Mouse (Mus musculus) heart, embryonic 10.5 days (tissue): ENCODE results near the gene Higd1a. TPM values are rescaled to one million over a fixed set of nuclear protein-coding genes. Genes with fewer than 3 reads are reported as not detected.
A peak's percentile ranks its signal among the peaks of the same experiment; 100 is the strongest.

Experiments used
- DNase-seq: peaks from one replicate; pipeline ENCODE4 v3.0.0-alpha.2; 2017; ENCODE audit warnings: low spot score
- H3K27ac ChIP-seq: fragments of 300-500 bp; sonication (generic); 2 replicates; pipeline ENCODE4 v1.5.1; 2016; ENCODE audit warnings: mild to moderate bottlenecking
- H3K27me3 ChIP-seq: fragments of 300-500 bp; sonication (generic); 2 replicates; pipeline ENCODE4 v1.6.1; 2016; ENCODE audit warnings: mild to moderate bottlenecking; ENCODE audit not compliant: poor library complexity, insufficient read depth, severe bottlenecking
- H3K36me3 ChIP-seq: fragments of 300-500 bp; sonication (generic); 2 replicates; pipeline ENCODE4 v1.6.1; 2016; ENCODE audit warnings: mild to moderate bottlenecking, moderate library complexity
- H3K4me1 ChIP-seq: fragments of 300-500 bp; sonication (generic); 2 replicates; pipeline ENCODE4 v1.6.1; 2016; ENCODE audit warnings: mild to moderate bottlenecking
- H3K4me3 ChIP-seq: fragments of 300-500 bp; sonication (generic); 2 replicates; pipeline ENCODE4 v1.5.1; 2016; ENCODE audit warnings: mild to moderate bottlenecking, moderate library complexity
- H3K9me3 ChIP-seq: fragments of 300-500 bp; sonication (generic); 2 replicates; pipeline ENCODE4 v1.6.1; 2016; ENCODE audit warnings: mild to moderate bottlenecking, moderate library complexity
- WGBS: fragments of 180-500 bp; shearing (Covaris S2); methylation state at CpG from one replicate; pipeline ENCODE4 v1.1.7; 2016; 5-methylcytosine and 5-hydroxymethylcytosine counted together
- polyA plus RNA-seq: library from polyadenylated mRNA; unstranded; fragments of >200 nt; fragmentation: Nextera tagmentation; extraction: Ambion mirVana; gene quantifications from 2 replicates; pipeline ENCODE4 v1.2.1, GENCODE M21; 2016

The Higd1a gene
- polyA plus RNA-seq, 1 experiment from 2014 or later = 254 TPM

DNA sequence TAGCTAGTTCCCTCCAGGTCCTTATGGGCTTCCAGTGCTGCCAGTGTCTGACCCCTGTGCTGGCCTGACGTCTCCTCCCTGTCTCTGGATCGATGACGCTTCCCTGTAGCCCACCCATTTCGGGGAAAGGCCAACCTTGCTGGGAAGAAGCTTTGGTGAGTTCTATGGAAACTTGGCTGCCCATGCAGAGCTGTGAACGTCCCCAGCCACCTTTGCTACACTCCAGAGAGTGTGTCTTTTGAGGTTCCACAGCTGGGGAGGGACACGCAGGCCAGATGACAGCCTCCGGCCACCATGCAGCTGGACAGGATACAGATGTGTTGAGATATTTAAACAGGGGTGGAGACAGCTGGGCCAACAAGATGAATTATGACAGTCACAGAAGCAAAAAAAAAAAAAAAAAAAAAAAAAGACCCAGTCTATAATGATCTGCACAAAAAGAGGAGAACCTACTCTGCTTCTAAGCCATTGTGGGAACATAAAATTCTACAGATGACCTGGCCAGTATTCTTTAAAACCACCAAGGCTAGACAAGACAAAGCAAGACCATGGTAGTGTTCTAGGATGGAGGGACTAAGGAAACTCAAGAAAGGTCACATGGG lies 37.3 kb upstream of the Higd1a start:
- Histone ChIP-seq H3K27ac (no peak overlapping the region), H3K27me3 (no peaks in the 10 kb centered on the region), H3K36me3 (no peaks in the 10 kb centered on the region), H3K4me1 (peaks cover 28% of the 10 kb centered on the region), H3K4me3 (no peak overlapping the region), H3K9me3 (no peaks in the 10 kb centered on the region)
- WGBS = 72% methylated on average over 7 of the region's 7 CpGs
- DNase-seq = no peak

- WGBS = 85% methylated on average over 7 of the region's 7 CpGs
- Histone ChIP-seq H3K36me3 (no peaks in the 10 kb centered on the region), H3K9me3 (no peaks in the 10 kb centered on the region), H3K27me3 (no peaks in the 10 kb centered on the region), H3K27ac (no peak overlapping the region), H3K4me3 (no peak overlapping the region), H3K4me1 (peaks cover 34% of the 10 kb centered on the region)
- DNase-seq = no peak
These were observed 36.3 kb upstream of the Higd1a start for GRCm38 (mm10) chr9:121894447-121894846.

- WGBS = 86% methylated on average over 12 of the region's 12 CpGs
- H3K27ac ChIP-seq = no peak overlapping the region
- H3K4me1 ChIP-seq = peaks cover 30% of the 10 kb centered on the region
- no peaks in the 10 kb centered on the region for H3K9me3 ChIP-seq
- no peak for DNase-seq
- H3K27me3 ChIP-seq = no peaks in the 10 kb centered on the region
- H3K4me3 ChIP-seq = no peak overlapping the region
- H3K36me3 ChIP-seq = no peaks in the 10 kb centered on the region
These were observed 34.0 kb upstream of the Higd1a start for GRCm38 (mm10) chr9:121892057-121892687.

- peak overlapping the region; percentile 59; the same call in 1 of the 2 replicates for H3K27ac ChIP-seq
- H3K36me3 ChIP-seq = no peaks in the 10 kb centered on the region
- no peak overlapping the region for H3K4me3 ChIP-seq
- peaks cover 23% of the 10 kb centered on the region for H3K4me1 ChIP-seq
- no peaks in the 10 kb centered on the region for H3K27me3 ChIP-seq
- no peaks in the 10 kb centered on the region for H3K9me3 ChIP-seq
- no peak for DNase-seq
- 83% methylated on average over 9 of the region's 9 CpGs for WGBS
These were observed 33.1 kb upstream of the Higd1a start for GRCm38 (mm10) chr9:121891301-121891700.

DNA sequence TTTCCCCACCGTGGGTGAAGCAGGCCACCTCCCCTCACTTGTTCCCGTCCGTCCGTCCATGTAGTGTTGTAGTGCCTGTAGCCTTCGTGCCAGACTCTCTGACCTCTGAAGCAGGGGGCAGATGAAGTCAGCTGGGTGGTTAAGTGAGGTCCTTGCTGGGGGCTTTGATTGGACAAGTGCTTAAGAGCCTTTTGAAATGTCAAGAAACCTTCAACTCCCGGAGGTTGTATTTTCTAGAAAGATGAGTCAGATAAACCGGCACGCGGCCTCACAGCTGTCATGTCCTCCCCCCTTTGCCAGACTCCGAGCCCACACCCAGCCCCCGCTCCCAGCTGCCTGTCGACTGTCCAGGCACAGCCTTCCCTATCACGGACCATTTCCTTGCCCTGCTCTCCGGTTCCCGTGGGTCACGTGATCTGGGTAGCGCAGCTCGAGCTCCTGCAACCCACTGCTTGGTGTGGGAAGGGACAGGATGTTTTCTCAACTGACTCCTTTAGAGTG lies 32.3 kb upstream of the Higd1a start:
- Histone ChIP-seq H3K27ac (peak overlapping the region; percentile 59; the same call in 1 of the 2 replicates), H3K36me3 (no peaks in the 10 kb centered on the region), H3K27me3 (no peaks in the 10 kb centered on the region), H3K9me3 (no peaks in the 10 kb centered on the region), H3K4me1 (peaks cover 23% of the 10 kb centered on the region), H3K4me3 (peak overlapping the region; percentile 38)
- peak; percentile 79 for DNase-seq
- 9% methylated on average over 18 of the region's 18 CpGs for WGBS

- no peaks in the 10 kb centered on the region for H3K9me3 ChIP-seq
- H3K4me3 ChIP-seq = peak overlapping the region; percentile 38; the same call in 1 of the 2 replicates
- H3K27me3 ChIP-seq = no peaks in the 10 kb centered on the region
- peaks cover 23% of the 10 kb centered on the region for H3K4me1 ChIP-seq
- DNase-seq = no peak
- WGBS = 57% methylated on average over 4 of the region's 4 CpGs
- H3K36me3 ChIP-seq = no peaks in the 10 kb centered on the region
- H3K27ac ChIP-seq = peak overlapping the region; percentile 59; the same call in 1 of the 2 replicates
These were observed 31.8 kb upstream of the Higd1a start for GRCm38 (mm10) chr9:121889927-121890440.

GRCm38 (mm10) chr9:121882015-121882457 lies 23.9 kb upstream of the Higd1a start:
- H3K36me3 ChIP-seq = no peaks in the 10 kb centered on the region
- no peak for DNase-seq
- H3K9me3 ChIP-seq = no peaks in the 10 kb centered on the region
- no peaks in the 10 kb centered on the region for H3K27me3 ChIP-seq
- no peak overlapping the region for H3K4me3 ChIP-seq
- H3K27ac ChIP-seq = no peak overlapping the region
- 51% methylated on average over 7 of the region's 7 CpGs for WGBS
- peaks cover 5% of the 10 kb centered on the region for H3K4me1 ChIP-seq

DNA sequence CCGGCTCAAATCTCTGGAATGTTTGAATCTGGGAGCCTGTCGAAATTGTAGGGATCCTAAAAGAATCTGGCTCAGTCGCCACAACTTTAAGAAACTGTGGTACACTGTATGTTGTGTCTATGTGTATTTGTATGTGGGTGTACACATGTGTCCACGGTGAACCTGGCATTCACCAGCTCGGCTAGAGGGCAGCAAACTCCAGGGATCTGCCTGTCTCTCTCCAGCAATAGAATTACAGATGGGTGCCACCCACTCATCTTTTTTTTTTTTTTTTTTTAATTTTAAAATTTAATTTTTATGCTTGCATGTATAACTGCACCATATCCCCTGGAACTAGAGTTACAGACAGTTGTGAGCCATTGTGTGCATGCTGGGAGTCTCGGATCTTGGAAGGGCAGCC lies 23.1 kb upstream of the Higd1a start:
- DNase-seq = no peak
- WGBS = 76% methylated on average over 6 of the region's 6 CpGs
- Histone ChIP-seq H3K4me1 (peaks cover 5% of the 10 kb centered on the region), H3K27me3 (peaks cover 3% of the 10 kb centered on the region; the same call in 1 of the 2 replicates), H3K27ac (no peak overlapping the region), H3K4me3 (no peak overlapping the region; the same call in 1 of the 2 replicates), H3K36me3 (no peaks in the 10 kb centered on the region), H3K9me3 (no peaks in the 10 kb centered on the region)

- 17% methylated on average over 14 of the region's 14 CpGs for WGBS
- no peaks in the 10 kb centered on the region for H3K9me3 ChIP-seq
- H3K4me3 ChIP-seq = no peak overlapping the region; the same call in 1 of the 2 replicates
- no peak for DNase-seq
- peaks cover 3% of the 10 kb centered on the region; the same call in 1 of the 2 replicates for H3K27me3 ChIP-seq
- H3K36me3 ChIP-seq = no peaks in the 10 kb centered on the region
- peaks cover 5% of the 10 kb centered on the region for H3K4me1 ChIP-seq
- 0 out of 2 replicates have a peak overlapping the region, but pooled peaks have one; percentile 36 for H3K27ac ChIP-seq
These were observed 22.7 kb upstream of the Higd1a start for GRCm38 (mm10) chr9:121880840-121881239.

DNA sequence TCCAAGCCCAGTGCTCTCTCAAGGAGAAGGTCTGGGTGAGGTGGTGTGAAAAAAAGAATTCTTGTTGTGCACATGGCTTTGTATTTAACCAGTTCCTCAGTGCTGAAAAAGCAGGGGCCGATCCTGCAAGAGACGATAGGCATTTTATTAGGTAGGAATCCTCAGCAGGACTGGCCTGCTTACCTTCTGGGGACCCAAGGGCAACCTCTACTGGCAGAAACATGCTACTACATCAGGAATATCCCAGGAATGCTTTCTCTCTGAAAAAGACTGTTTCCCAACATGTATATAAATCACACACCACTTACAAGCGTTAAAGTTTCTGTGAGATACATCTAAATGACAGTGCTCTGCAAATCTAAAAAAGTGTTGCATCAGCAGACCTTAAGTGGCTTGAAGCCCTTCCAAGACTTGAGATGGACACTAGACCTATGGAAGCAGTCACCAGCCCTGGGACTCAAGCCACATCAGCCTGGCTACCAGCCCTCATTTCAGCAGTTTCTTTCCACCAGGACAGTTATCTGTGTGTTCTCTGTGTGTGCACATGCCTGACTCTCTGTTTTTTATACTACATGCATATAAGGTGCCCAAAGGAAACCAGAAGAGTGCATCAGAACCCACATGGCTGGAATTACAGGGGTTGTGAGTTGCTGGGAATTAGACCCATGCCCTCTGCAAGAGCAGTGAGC lies 19.0 kb upstream of the Higd1a start:
- 33% methylated on average over 3 of the region's 3 CpGs for WGBS
- H3K4me1 ChIP-seq = peaks cover 5% of the 10 kb centered on the region
- H3K36me3 ChIP-seq = no peaks in the 10 kb centered on the region
- peaks cover 3% of the 10 kb centered on the region; the same call in 1 of the 2 replicates for H3K27me3 ChIP-seq
- H3K27ac ChIP-seq = no peak overlapping the region
- no peak for DNase-seq
- H3K9me3 ChIP-seq = no peaks in the 10 kb centered on the region
- H3K4me3 ChIP-seq = no peak overlapping the region

DNA sequence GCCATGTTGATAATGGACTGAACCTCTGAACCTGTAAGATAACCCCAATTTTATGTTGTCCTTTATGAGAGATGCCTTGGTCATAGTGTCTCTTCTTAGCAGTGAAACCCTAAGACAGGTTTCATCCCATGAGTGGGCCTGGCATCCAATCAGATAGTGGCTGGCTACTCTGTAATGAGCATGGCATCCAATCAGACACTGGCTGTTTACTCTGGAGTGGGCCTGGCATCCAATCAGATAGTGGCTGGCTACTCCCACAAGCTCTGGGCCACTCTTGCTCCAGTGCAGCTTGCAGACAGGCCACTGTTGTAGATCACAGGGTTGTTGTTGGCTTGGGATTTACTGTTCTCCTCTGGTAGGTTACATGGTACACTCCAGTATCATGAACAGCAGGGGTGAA lies 15.4 kb upstream of the Higd1a start:
- no peaks in the 10 kb centered on the region for H3K4me1 ChIP-seq
- no peaks in the 10 kb centered on the region for H3K9me3 ChIP-seq
- H3K27me3 ChIP-seq = peaks cover 3% of the 10 kb centered on the region; the same call in 1 of the 2 replicates
- H3K36me3 ChIP-seq = no peaks in the 10 kb centered on the region
- peak; percentile 71 for DNase-seq
- H3K4me3 ChIP-seq = no peak overlapping the region
- H3K27ac ChIP-seq = no peak overlapping the region

- H3K9me3 ChIP-seq = no peaks in the 10 kb centered on the region
- H3K4me1 ChIP-seq = no peaks in the 10 kb centered on the region
- 82% methylated on average over 2 of the region's 2 CpGs for WGBS
- H3K36me3 ChIP-seq = no peaks in the 10 kb centered on the region
- DNase-seq = no peak
- no peak overlapping the region for H3K27ac ChIP-seq
- peaks cover 3% of the 10 kb centered on the region; the same call in 1 of the 2 replicates for H3K27me3 ChIP-seq
- H3K4me3 ChIP-seq = no peak overlapping the region
These were observed 14.0 kb upstream of the Higd1a start for GRCm38 (mm10) chr9:121872062-121872683.
